Mouse (Mus musculus): ENCODE data around the gene Vsig10. TPM values are rescaled to one million over a fixed set of nuclear protein-coding genes. Genes with fewer than 3 reads are reported as not detected.

Gene Vsig10
- total and polyA plus RNA-seq, 2 experiments, result 1.8 to 4.5 TPM

DNA sequence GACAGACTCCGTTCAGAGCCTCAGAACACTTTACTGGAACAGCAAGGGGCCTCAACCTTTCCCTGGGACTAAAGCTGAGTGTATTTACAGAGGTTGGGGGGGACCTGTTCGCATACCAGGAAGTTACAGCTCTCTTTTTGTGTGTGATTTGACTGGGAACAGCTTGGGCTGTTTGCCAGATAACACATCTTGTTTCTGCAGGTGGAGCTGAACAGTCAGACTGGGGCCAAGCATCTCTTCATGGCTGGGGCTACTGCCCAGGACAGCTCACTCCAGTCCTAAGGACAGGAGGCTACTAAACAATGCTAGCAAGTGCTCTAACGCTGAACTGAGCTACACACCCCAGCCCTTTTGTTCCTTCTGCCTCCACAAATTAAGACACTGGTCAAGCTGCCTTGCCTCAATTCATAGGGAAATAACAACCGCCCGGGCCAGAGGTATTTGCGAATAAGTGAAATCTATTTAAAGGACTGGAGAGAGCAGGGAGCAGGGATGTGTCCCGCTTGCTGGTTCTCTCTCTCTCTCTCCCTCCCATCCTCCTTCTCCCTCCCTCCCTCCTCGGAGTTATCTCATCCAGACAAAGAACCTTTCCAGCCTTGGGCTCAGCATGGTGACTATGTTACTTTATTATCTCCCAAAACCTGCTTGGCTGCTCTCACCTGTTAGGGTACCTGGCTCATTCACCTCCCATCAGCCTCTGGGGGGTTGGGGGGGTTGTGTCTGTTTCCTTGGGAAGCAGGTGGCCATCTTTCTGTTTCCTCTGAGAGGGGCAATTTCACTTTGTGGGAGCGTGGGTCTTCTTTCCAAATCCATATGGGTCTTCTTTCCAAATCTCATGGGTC lies 4.1 kb upstream of the Vsig10 start:
- no peak overlapping the region for H3K27ac ChIP-seq (replicated peaks; ENCODE audit: insufficient read depth, low read depth, low read length)
- no peak overlapping the region for H3K9ac ChIP-seq (ENCODE audit: low read depth, low read length)
- H3K4me3 ChIP-seq (ENCODE audit: insufficient read depth, low read depth, low read length), result no peak overlapping the region
- 53% methylated on average over 9 of the region's 9 CpGs for WGBS
- 0 out of 2 replicates have a peak, but pooled peaks cover 2% of the 10 kb centered on the region for H3K4me1 ChIP-seq (ENCODE audit: control insufficient read depth, insufficient read depth, low read length)
- no peaks in the 10 kb centered on the region for H3K79me2 ChIP-seq (ENCODE audit: control insufficient read depth, insufficient read depth, low read length)
- H3K27me3 ChIP-seq (ENCODE audit: control insufficient read depth, insufficient read depth, low read length), result no peaks in the 10 kb centered on the region
- no peaks in the 10 kb centered on the region for H3K36me3 ChIP-seq (ENCODE audit: control insufficient read depth, insufficient read depth, low read length)
- no peak for DNase-seq (ENCODE audit: extremely low read depth, low read depth, low spot score)
- TF ChIP-seq POLR2A (IDR thresholded peaks at IDR 0.05; ENCODE audit: extremely low read depth, insufficient read depth, low read length), result no peak
- no peak for TF ChIP-seq CTCF (IDR thresholded peaks at IDR 0.05; ENCODE audit: low read depth, low read length)

DNA sequence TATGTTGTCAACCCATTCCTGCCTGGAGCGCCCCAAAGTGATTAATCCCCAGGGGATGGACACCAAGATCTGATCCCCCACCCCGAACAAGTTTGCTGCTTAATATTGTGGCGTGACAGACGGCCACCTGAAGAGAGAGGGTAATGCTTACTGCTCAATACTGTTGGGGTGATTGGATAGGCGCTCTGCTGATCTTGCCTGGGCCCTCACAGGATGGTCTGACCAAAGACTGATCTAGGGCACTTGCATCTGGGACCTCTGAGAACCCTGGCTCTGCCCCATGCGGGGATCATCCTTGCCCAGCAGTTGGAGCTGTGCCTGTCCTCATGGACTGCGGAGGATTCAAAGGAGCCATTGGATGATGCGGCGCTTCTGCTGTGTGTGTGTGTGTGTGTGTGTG lies 4.9 kb downstream of the Vsig10 start:
- no peak overlapping the region for H3K27ac ChIP-seq (replicated peaks; ENCODE audit: insufficient read depth, low read depth, low read length)
- H3K27me3 ChIP-seq (ENCODE audit: control insufficient read depth, insufficient read depth, low read length), result no peaks in the 10 kb centered on the region
- no peak for DNase-seq (ENCODE audit: extremely low read depth, low read depth, low spot score)
- no peaks in the 10 kb centered on the region for H3K79me2 ChIP-seq (ENCODE audit: control insufficient read depth, insufficient read depth, low read length)
- no peaks in the 10 kb centered on the region for H3K36me3 ChIP-seq (ENCODE audit: control insufficient read depth, insufficient read depth, low read length)
- TF ChIP-seq CTCF (IDR thresholded peaks at IDR 0.05; ENCODE audit: low read depth, low read length) (no peak), POLR2A (IDR thresholded peaks at IDR 0.05; ENCODE audit: extremely low read depth, insufficient read depth, low read length) (no peak)
- H3K9ac ChIP-seq (ENCODE audit: low read depth, low read length), result no peak overlapping the region
- no peak overlapping the region for H3K4me3 ChIP-seq (ENCODE audit: insufficient read depth, low read depth, low read length)
- H3K4me1 ChIP-seq (ENCODE audit: control insufficient read depth, insufficient read depth, low read length), result 0 out of 2 replicates have a peak, but pooled peaks cover 2% of the 10 kb centered on the region
- 94% methylated on average over 9 of the region's 9 CpGs for WGBS

- DNase-seq (ENCODE audit: extremely low read depth, low read depth, low spot score), result peak; percentile 25
- no peak overlapping the region for H3K4me3 ChIP-seq (ENCODE audit: insufficient read depth, low read depth, low read length)
- TF ChIP-seq POLR2A (IDR thresholded peaks at IDR 0.05; ENCODE audit: extremely low read depth, insufficient read depth, low read length), result no peak
- no peak for TF ChIP-seq CTCF (IDR thresholded peaks at IDR 0.05; ENCODE audit: low read depth, low read length)
- H3K27me3 ChIP-seq (ENCODE audit: control insufficient read depth, insufficient read depth, low read length), result no peaks in the 10 kb centered on the region
- 11% methylated on average over 6 of the region's 6 CpGs for WGBS
- no peak overlapping the region for H3K9ac ChIP-seq (ENCODE audit: low read depth, low read length)
- no peaks in the 10 kb centered on the region for H3K36me3 ChIP-seq (ENCODE audit: control insufficient read depth, insufficient read depth, low read length)
- no peak overlapping the region for H3K27ac ChIP-seq (replicated peaks; ENCODE audit: insufficient read depth, low read depth, low read length)
- H3K79me2 ChIP-seq (ENCODE audit: control insufficient read depth, insufficient read depth, low read length), result no peaks in the 10 kb centered on the region
- no peaks in the 10 kb centered on the region for H3K4me1 ChIP-seq (ENCODE audit: control insufficient read depth, insufficient read depth, low read length)
Observed at GRCm38 (mm10) chr5:117326408-117326807, 7.5 kb downstream of the Vsig10 start.

- no peak for DNase-seq (ENCODE audit: extremely low read depth, low read depth, low spot score)
- Histone ChIP-seq H3K4me1 (ENCODE audit: control insufficient read depth, insufficient read depth, low read length) (no peaks in the 10 kb centered on the region), H3K27ac (replicated peaks; ENCODE audit: insufficient read depth, low read depth, low read length) (no peak overlapping the region), H3K36me3 (ENCODE audit: control insufficient read depth, insufficient read depth, low read length) (no peaks in the 10 kb centered on the region), H3K27me3 (ENCODE audit: control insufficient read depth, insufficient read depth, low read length) (no peaks in the 10 kb centered on the region), H3K4me3 (ENCODE audit: insufficient read depth, low read depth, low read length) (no peak overlapping the region), H3K79me2 (ENCODE audit: control insufficient read depth, insufficient read depth, low read length) (no peaks in the 10 kb centered on the region), H3K9ac (ENCODE audit: low read depth, low read length) (no peak overlapping the region)
- TF ChIP-seq POLR2A (IDR thresholded peaks at IDR 0.05; ENCODE audit: extremely low read depth, insufficient read depth, low read length), result no peak
- 77% methylated on average over 7 of the region's 7 CpGs for WGBS
Observed at GRCm38 (mm10) chr5:117330457-117330856, 11.6 kb downstream of the Vsig10 start.

DNA sequence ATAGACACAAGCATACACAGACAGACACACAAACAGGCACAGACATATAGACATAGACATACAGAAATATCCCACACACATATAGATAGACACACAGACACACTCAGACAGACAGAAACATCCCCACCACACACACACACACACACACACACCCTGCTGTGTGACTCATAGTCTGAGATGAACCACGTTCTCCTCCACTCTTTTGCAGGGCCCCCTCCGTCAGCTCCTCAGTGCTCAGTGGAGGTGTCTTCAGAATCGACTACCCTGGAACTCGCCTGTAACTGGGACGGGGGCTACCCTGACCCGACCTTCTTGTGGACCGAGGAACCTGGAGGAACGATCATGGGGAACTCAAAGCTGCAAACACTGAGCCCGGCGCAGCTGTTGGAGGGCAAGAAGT lies 19.1 kb downstream of the Vsig10 start:
- Histone ChIP-seq H3K4me3 (ENCODE audit: insufficient read depth, low read depth, low read length) (no peak overlapping the region), H3K79me2 (ENCODE audit: control insufficient read depth, insufficient read depth, low read length) (no peaks in the 10 kb centered on the region), H3K9ac (ENCODE audit: low read depth, low read length) (no peak overlapping the region), H3K27ac (replicated peaks; ENCODE audit: insufficient read depth, low read depth, low read length) (no peak overlapping the region), H3K4me1 (ENCODE audit: control insufficient read depth, insufficient read depth, low read length) (no peaks in the 10 kb centered on the region), H3K27me3 (ENCODE audit: control insufficient read depth, insufficient read depth, low read length) (no peaks in the 10 kb centered on the region), H3K36me3 (ENCODE audit: control insufficient read depth, insufficient read depth, low read length) (no peaks in the 10 kb centered on the region)
- 91% methylated on average over 10 of the region's 10 CpGs for WGBS
- TF ChIP-seq CTCF (IDR thresholded peaks at IDR 0.05; ENCODE audit: low read depth, low read length) (no peak), POLR2A (IDR thresholded peaks at IDR 0.05; ENCODE audit: extremely low read depth, insufficient read depth, low read length) (no peak)
- no peak for DNase-seq (ENCODE audit: extremely low read depth, low read depth, low spot score)

- DNase-seq (ENCODE audit: extremely low read depth, low read depth, low spot score), result no peak
- WGBS, result 87% methylated on average over 8 of the region's 8 CpGs
- no peaks in the 10 kb centered on the region for H3K27me3 ChIP-seq (ENCODE audit: control insufficient read depth, insufficient read depth, low read length)
- no peaks in the 10 kb centered on the region for H3K4me1 ChIP-seq (ENCODE audit: control insufficient read depth, insufficient read depth, low read length)
- TF ChIP-seq POLR2A (IDR thresholded peaks at IDR 0.05; ENCODE audit: extremely low read depth, insufficient read depth, low read length), result no peak
- H3K9ac ChIP-seq (ENCODE audit: low read depth, low read length), result no peak overlapping the region
- no peak overlapping the region for H3K27ac ChIP-seq (replicated peaks; ENCODE audit: insufficient read depth, low read depth, low read length)
- no peaks in the 10 kb centered on the region for H3K79me2 ChIP-seq (ENCODE audit: control insufficient read depth, insufficient read depth, low read length)
- H3K36me3 ChIP-seq (ENCODE audit: control insufficient read depth, insufficient read depth, low read length), result no peaks in the 10 kb centered on the region
- H3K4me3 ChIP-seq (ENCODE audit: insufficient read depth, low read depth, low read length), result no peak overlapping the region
Observed at GRCm38 (mm10) chr5:117338503-117338902, 19.6 kb downstream of the Vsig10 start.
